Mouse (Mus musculus) heart, embryonic 16.5 days (tissue): ENCODE data around the gene Lpcat4. TPM values are rescaled to one million over a fixed set of nuclear protein-coding genes. Genes with fewer than 3 reads are reported as not detected.
"Not testable (repeated sequence)": the region's sequence is repeated elsewhere in the genome, so short reads cannot be mapped to it uniquely, and the experiment has no call there.

Source experiments
- ATAC-seq: fragments of 200-750 bp; cut with Nextera tagmentation; replicated peaks from 2 replicates; pipeline ENCODE4 v1.8.0; 2017; ENCODE audit warnings: moderate number of reproducible peaks; ENCODE audit not compliant: insufficient read depth, low FRiP score; ENCODE audit errors: extremely low read depth
- H3K27ac ChIP-seq: fragments of 300-500 bp; sonication (generic); 2 replicates; pipeline ENCODE4 v1.5.1; 2014; ENCODE audit warnings: mild to moderate bottlenecking, low read length, control low read depth, moderate library complexity
- H3K27me3 ChIP-seq: fragments of 300-500 bp; sonication (generic); 2 replicates; pipeline ENCODE4 v1.6.1; 2014; ENCODE audit warnings: low read length, mixed read lengths; ENCODE audit not compliant: control insufficient read depth, insufficient read depth
- H3K36me3 ChIP-seq: fragments of 300-500 bp; sonication (generic); 2 replicates; pipeline ENCODE4 v1.6.1; 2014; ENCODE audit not compliant: control insufficient read depth, insufficient read depth
- H3K4me1 ChIP-seq: fragments of 300-500 bp; sonication (generic); 2 replicates; pipeline ENCODE4 v1.6.1; 2014; ENCODE audit warnings: low read length, mixed read lengths; ENCODE audit not compliant: control insufficient read depth, insufficient read depth
- H3K4me2 ChIP-seq: fragments of 300-500 bp; sonication (generic); 2 replicates; pipeline ENCODE4 v1.6.1; 2014; ENCODE audit warnings: low read depth, mild to moderate bottlenecking, control low read depth, low read length
- H3K4me3 ChIP-seq: fragments of 300-500 bp; sonication (generic); 2 replicates; pipeline ENCODE4 v1.5.1; 2014; ENCODE audit warnings: mild to moderate bottlenecking, control low read depth, low read length
- H3K9ac ChIP-seq: fragments of 300-500 bp; sonication (generic); 2 replicates; pipeline ENCODE4 v1.6.1; 2014; ENCODE audit warnings: low read length, control low read depth
- H3K9me3 ChIP-seq: fragments of 300-500 bp; sonication (generic); replicated peaks from 2 replicates; pipeline ENCODE4 v1.6.1; 2016; ENCODE audit warnings: low read length; ENCODE audit not compliant: control insufficient read depth
- WGBS: fragments of 180-500 bp; shearing (Covaris S2); extraction: QIAGEN DNeasy Blood & Tissue Kit; methylation state at CpG from one replicate; pipeline ENCODE4 v1.1.7; 2014; 5-methylcytosine and 5-hydroxymethylcytosine counted together
- polyA plus RNA-seq: library from polyadenylated mRNA; unstranded; fragments of >200 nt; fragmentation: Nextera tagmentation; extraction: Ambion mirVana; gene quantifications from 2 replicates; pipeline ENCODE4 v1.2.1, GENCODE M21; 2015

The Lpcat4 gene
- polyA plus RNA-seq, 1 experiment from 2014 or later = 11.3 TPM

- Histone ChIP-seq H3K9me3 (no peaks in the 10 kb centered on the region), H3K27me3 (no peaks in the 10 kb centered on the region), H3K27ac (no peak overlapping the region; the same call in 1 of the 2 replicates), H3K4me3 (peak overlapping the region; percentile 74), H3K4me1 (peaks cover 24% of the 10 kb centered on the region), H3K36me3 (no peaks in the 10 kb centered on the region), H3K9ac (peak overlapping the region; percentile 86), H3K4me2 (peak overlapping the region; percentile 98)
- WGBS = 61% methylated on average over 6 of the region's 6 CpGs
- no peak for ATAC-seq
Observed at GRCm38 (mm10) chr2:112285031-112285390, 45.7 kb downstream of the Lpcat4 start.

GRCm38 (mm10) chr2:112286062-112286461 lies 46.8 kb downstream of the Lpcat4 start:
- peaks cover 24% of the 10 kb centered on the region for H3K4me1 ChIP-seq
- not testable (repeated sequence) for H3K9ac ChIP-seq, H3K36me3 ChIP-seq, H3K27ac ChIP-seq, H3K4me3 ChIP-seq, H3K9me3 ChIP-seq, H3K4me2 ChIP-seq, ATAC-seq, H3K27me3 ChIP-seq
- WGBS = 96% methylated on average over 1 of the region's 1 CpGs

GRCm38 (mm10) chr2:112287059-112287458 lies 47.8 kb downstream of the Lpcat4 start:
- Histone ChIP-seq H3K4me3 (no peak overlapping the region), H3K36me3 (no peaks in the 10 kb centered on the region), H3K27ac (peak overlapping the region; percentile 39; the same call in 1 of the 2 replicates), H3K4me1 (peaks cover 22% of the 10 kb centered on the region), H3K9ac (no peak overlapping the region), H3K4me2 (no peak overlapping the region), H3K9me3 (no peaks in the 10 kb centered on the region), H3K27me3 (no peaks in the 10 kb centered on the region)
- ATAC-seq = no peak
- 50% methylated on average over 4 of the region's 4 CpGs for WGBS

- no peak overlapping the region for H3K4me2 ChIP-seq
- H3K4me1 ChIP-seq = peaks cover 16% of the 10 kb centered on the region
- no peak overlapping the region for H3K9ac ChIP-seq
- no peaks in the 10 kb centered on the region for H3K9me3 ChIP-seq
- no peaks in the 10 kb centered on the region for H3K36me3 ChIP-seq
- peak overlapping the region; percentile 55 for H3K27ac ChIP-seq
- no peak overlapping the region for H3K4me3 ChIP-seq
- H3K27me3 ChIP-seq = no peaks in the 10 kb centered on the region
- ATAC-seq = no peak
- whole genome bisulfite sequencing = 67% methylated on average over 3 of the region's 3 CpGs
Observed at GRCm38 (mm10) chr2:112289507-112289906, 50.2 kb downstream of the Lpcat4 start.

GRCm38 (mm10) chr2:112292823-112293222 lies 53.6 kb downstream of the Lpcat4 start:
- Histone ChIP-seq H3K4me2 (no peak overlapping the region), H3K4me1 (peaks cover 14% of the 10 kb centered on the region), H3K4me3 (no peak overlapping the region), H3K27ac (no peak overlapping the region), H3K36me3 (no peaks in the 10 kb centered on the region), H3K9ac (no peak overlapping the region), H3K27me3 (no peaks in the 10 kb centered on the region), H3K9me3 (no peaks in the 10 kb centered on the region)
- no peak for ATAC-seq
- 69% methylated on average over 2 of the region's 2 CpGs for WGBS

GRCm38 (mm10) chr2:112296211-112296610 lies 56.9 kb downstream of the Lpcat4 start:
- peak overlapping the region; percentile 62 for H3K9ac ChIP-seq
- ATAC-seq = peak; percentile 87

More at GRCm38 (mm10) chr2:112296211-112296610, 56.9 kb downstream of the Lpcat4 start:
- Histone ChIP-seq H3K4me3 (peak overlapping the region; percentile 23; the same call in 1 of the 2 replicates), H3K27me3 (no peaks in the 10 kb centered on the region), H3K9me3 (no peaks in the 10 kb centered on the region), H3K27ac (peak overlapping the region; percentile 92), H3K4me1 (peaks cover 7% of the 10 kb centered on the region; the same call in 1 of the 2 replicates), H3K36me3 (no peaks in the 10 kb centered on the region), H3K4me2 (peak overlapping the region; percentile 56)
- 43% methylated on average over 3 of the region's 3 CpGs for WGBS

Other genes starting within 250 kb of the Lpcat4 start
- gene Olfr1309, start 249.2 kb upstream of the Lpcat4 start, polyA plus RNA-seq = not detected in 2 replicates
- not detected in 2 replicates for gene Olfr1310, start 226.8 kb upstream of the Lpcat4 start, polyA plus RNA-seq
- gene Olfr1311, start 215.1 kb upstream of the Lpcat4 start, polyA plus RNA-seq = not detected in 2 replicates
- gene Olfr1312, start 189.2 kb upstream of the Lpcat4 start, polyA plus RNA-seq = not detected in 2 replicates
- gene Olfr1313, start 161.6 kb upstream of the Lpcat4 start, polyA plus RNA-seq = not detected in 2 replicates
- not detected in 2 replicates for gene Olfr1314, start 142.7 kb upstream of the Lpcat4 start, polyA plus RNA-seq
- not detected in 2 replicates for gene Olfr1315-ps1, start 124.0 kb upstream of the Lpcat4 start, polyA plus RNA-seq
- gene Olfr1316, start 104.5 kb upstream of the Lpcat4 start, polyA plus RNA-seq = not detected in 2 replicates
- not detected in 2 replicates for gene Olfr1317, start 99.1 kb upstream of the Lpcat4 start, polyA plus RNA-seq
- not detected in 2 replicates for gene Olfr1318, start 85.3 kb upstream of the Lpcat4 start, polyA plus RNA-seq
- not detected in 2 replicates for gene Nutm1, start 19.8 kb downstream of the Lpcat4 start, polyA plus RNA-seq
- gene Nop10, start 22.5 kb downstream of the Lpcat4 start, polyA plus RNA-seq = 164 and 169 TPM in 2 replicates
- gene Slc12a6, start 26.4 kb downstream of the Lpcat4 start, polyA plus RNA-seq = 10.1 and 12.2 TPM in 2 replicates
- not detected in 2 replicates for gene Gm21985, start 26.8 kb downstream of the Lpcat4 start, polyA plus RNA-seq
- gene Emc4, start 128.6 kb downstream of the Lpcat4 start, polyA plus RNA-seq = 98.0 and 98.5 TPM in 2 replicates
- gene Katnbl1, start 139.7 kb downstream of the Lpcat4 start, polyA plus RNA-seq = 21.3 and 25.1 TPM in 2 replicates
- gene Emc7, start 215.5 kb downstream of the Lpcat4 start, polyA plus RNA-seq = 18.3 and 19.2 TPM in 2 replicates
- not detected in 2 replicates for gene Chrm5, start 241.3 kb downstream of the Lpcat4 start, polyA plus RNA-seq